Mouse (Mus musculus): ENCODE measurements around the gene Gpc1. TPM values are rescaled to one million over a fixed set of nuclear protein-coding genes. Genes with fewer than 3 reads are reported as not detected.

Gpc1 gene
- total RNA-seq (2022) = 10 to 100 TPM; 66.2 to 86.0 (median 72.4) TPM

- peak; percentile 79 for DNase-seq
These were observed at the start of gene Gpc1 for GRCm38 (mm10) chr1:92831188-92832001. Gene Gpc1 (plus strand): TSS chr1:92831645.

- no peak for DNase-seq
These were observed 49.6 kb upstream of the Gpc1 start for GRCm38 (mm10) chr1:92781862-92782261.

GRCm38 (mm10) chr1:92782587-92782986, 48.9 kb upstream of the Gpc1 start:
- DNase-seq = no peak

- DNase-seq = no peak
These were observed 44.2 kb upstream of the Gpc1 start for GRCm38 (mm10) chr1:92787221-92787620.

- DNase-seq = no peak
These were observed 43.4 kb upstream of the Gpc1 start for GRCm38 (mm10) chr1:92788049-92788448.

- no peak for DNase-seq
These were observed 40.8 kb upstream of the Gpc1 start for GRCm38 (mm10) chr1:92790628-92791027.

GRCm38 (mm10) chr1:92791070-92791831, 40.2 kb upstream of the Gpc1 start:
- no peak for DNase-seq

GRCm38 (mm10) chr1:92793781-92794180, 37.7 kb upstream of the Gpc1 start:
- DNase-seq = no peak

- DNase-seq = no peak
These were observed 33.0 kb upstream of the Gpc1 start for GRCm38 (mm10) chr1:92798425-92798824.

GRCm38 (mm10) chr1:92799653-92800052, 31.8 kb upstream of the Gpc1 start:
- DNase-seq = peak; percentile 68

- no peak for DNase-seq
These were observed 29.1 kb upstream of the Gpc1 start for GRCm38 (mm10) chr1:92802362-92802761.

- no peak for DNase-seq
These were observed 28.1 kb upstream of the Gpc1 start for GRCm38 (mm10) chr1:92803376-92803775.

- DNase-seq = no peak
These were observed 26.3 kb upstream of the Gpc1 start for GRCm38 (mm10) chr1:92805181-92805580.

GRCm38 (mm10) chr1:92805836-92806235, 25.6 kb upstream of the Gpc1 start:
- no peak for DNase-seq

GRCm38 (mm10) chr1:92806720-92807119, 24.7 kb upstream of the Gpc1 start:
- DNase-seq = no peak

GRCm38 (mm10) chr1:92809621-92810020, 21.8 kb upstream of the Gpc1 start:
- no peak for DNase-seq

GRCm38 (mm10) chr1:92814319-92814718, 17.1 kb upstream of the Gpc1 start:
- DNase-seq = no peak

GRCm38 (mm10) chr1:92815100-92815499, 16.3 kb upstream of the Gpc1 start:
- no peak for DNase-seq

- DNase-seq = no peak
These were observed 15.6 kb upstream of the Gpc1 start for GRCm38 (mm10) chr1:92815756-92816294.

GRCm38 (mm10) chr1:92830626-92831187, 738 bp upstream of the Gpc1 start:
- no peak for DNase-seq

GRCm38 (mm10) chr1:92832011-92833010, 866 bp downstream of the Gpc1 start:
- DNase-seq = peak; percentile 25

All from adrenal gland, adult 8-10 months (tissue).